Mouse (Mus musculus): Measurements from ENCODE around the gene Mcur1. TPM values are rescaled to one million over a fixed set of nuclear protein-coding genes. Genes with fewer than 3 reads are reported as not detected.

Mcur1 gene
- polyA plus RNA-seq, 1 experiment from 2014 or later, result 9.0 TPM

GRCm38 (mm10) chr13:43521940-43522339, 38.1 kb downstream of the Mcur1 start:
- 84% methylated on average over 5 of the region's 5 CpGs for WGBS (ENCODE audit: insufficient replicate concordance)
- Histone ChIP-seq H3K4me2 (no peak overlapping the region), H3K4me1 (peaks cover 24% of the 10 kb centered on the region), H3K4me3 (no peak overlapping the region), H3K9me3 (replicated peaks) (0 out of 2 replicates have a peak, but pooled peaks cover 3% of the 10 kb centered on the region), H3K36me3 (no peaks in the 10 kb centered on the region), H3K27me3 (replicated peaks) (no peaks in the 10 kb centered on the region), H3K27ac (no peak overlapping the region), H3K9ac (no peak overlapping the region)
- ATAC-seq, result no peak

GRCm38 (mm10) chr13:43519251-43519650, 40.7 kb downstream of the Mcur1 start:
- no peak overlapping the region for H3K9ac ChIP-seq
- ATAC-seq, result no peak
- H3K4me3 ChIP-seq, result no peak overlapping the region
- 0 out of 2 replicates have a peak, but pooled peaks cover 3% of the 10 kb centered on the region for H3K9me3 ChIP-seq (replicated peaks)
- no peak overlapping the region for H3K27ac ChIP-seq
- H3K4me1 ChIP-seq, result peaks cover 11% of the 10 kb centered on the region
- H3K27me3 ChIP-seq (replicated peaks), result no peaks in the 10 kb centered on the region
- no peak overlapping the region for H3K4me2 ChIP-seq
- H3K36me3 ChIP-seq, result no peaks in the 10 kb centered on the region
- 73% methylated on average over 6 of the region's 6 CpGs for WGBS (ENCODE audit: insufficient replicate concordance)

- 67% methylated on average over 8 of the region's 8 CpGs for WGBS (ENCODE audit: insufficient replicate concordance)
Observed at GRCm38 (mm10) chr13:43517371-43517770, 42.6 kb downstream of the Mcur1 start.

GRCm38 (mm10) chr13:43516931-43517330, 43.1 kb downstream of the Mcur1 start:
- Histone ChIP-seq H3K27ac (no peak overlapping the region), H3K36me3 (no peaks in the 10 kb centered on the region), H3K4me3 (no peak overlapping the region), H3K9me3 (replicated peaks) (no peaks in the 10 kb centered on the region), H3K27me3 (replicated peaks) (no peaks in the 10 kb centered on the region), H3K9ac (no peak overlapping the region), H3K4me1 (no peaks in the 10 kb centered on the region), H3K4me2 (no peak overlapping the region)
- no peak for ATAC-seq
- WGBS (ENCODE audit: insufficient replicate concordance), result 60% methylated on average over 6 of the region's 6 CpGs

More at GRCm38 (mm10) chr13:43517371-43517770, 42.6 kb downstream of the Mcur1 start:
- no peak overlapping the region for H3K4me3 ChIP-seq
- H3K9me3 ChIP-seq (replicated peaks), result no peaks in the 10 kb centered on the region
- no peak overlapping the region for H3K9ac ChIP-seq
- ATAC-seq, result no peak
- H3K4me1 ChIP-seq, result no peaks in the 10 kb centered on the region
- no peak overlapping the region for H3K4me2 ChIP-seq
- no peaks in the 10 kb centered on the region for H3K27me3 ChIP-seq (replicated peaks)
- no peaks in the 10 kb centered on the region for H3K36me3 ChIP-seq
- no peak overlapping the region for H3K27ac ChIP-seq

- H3K4me3 ChIP-seq, result no peak overlapping the region
- ATAC-seq, result no peak
- WGBS (ENCODE audit: insufficient replicate concordance), result 71% methylated on average over 5 of the region's 5 CpGs
- no peaks in the 10 kb centered on the region for H3K9me3 ChIP-seq (replicated peaks)
- H3K36me3 ChIP-seq, result no peaks in the 10 kb centered on the region
- H3K9ac ChIP-seq, result no peak overlapping the region
- no peaks in the 10 kb centered on the region for H3K27me3 ChIP-seq (replicated peaks)
- no peak overlapping the region for H3K4me2 ChIP-seq
- no peaks in the 10 kb centered on the region for H3K4me1 ChIP-seq
- no peak overlapping the region for H3K27ac ChIP-seq
Observed at GRCm38 (mm10) chr13:43516119-43516518, 43.9 kb downstream of the Mcur1 start.

GRCm38 (mm10) chr13:43514950-43515358, 45.0 kb downstream of the Mcur1 start:
- WGBS (ENCODE audit: insufficient replicate concordance), result 38% methylated on average over 8 of the region's 8 CpGs
- no peak overlapping the region for H3K9ac ChIP-seq
- no peaks in the 10 kb centered on the region for H3K9me3 ChIP-seq (replicated peaks)
- no peak for ATAC-seq
- H3K27me3 ChIP-seq (replicated peaks), result no peaks in the 10 kb centered on the region
- no peak overlapping the region for H3K4me2 ChIP-seq
- no peak overlapping the region for H3K4me3 ChIP-seq
- no peak overlapping the region for H3K27ac ChIP-seq
- H3K36me3 ChIP-seq, result no peaks in the 10 kb centered on the region
- no peaks in the 10 kb centered on the region for H3K4me1 ChIP-seq

GRCm38 (mm10) chr13:43512736-43513135, 47.3 kb downstream of the Mcur1 start:
- ATAC-seq, result no peak
- WGBS (ENCODE audit: insufficient replicate concordance), result 71% methylated on average over 3 of the region's 3 CpGs
- H3K4me2 ChIP-seq, result no peak overlapping the region

GRCm38 (mm10) chr13:43505798-43506197, 54.2 kb downstream of the Mcur1 start:
- H3K36me3 ChIP-seq, result no peaks in the 10 kb centered on the region
- H3K4me1 ChIP-seq, result peaks cover 13% of the 10 kb centered on the region; the same call in 1 of the 2 replicates
- no peak overlapping the region for H3K4me3 ChIP-seq
- WGBS (ENCODE audit: insufficient replicate concordance), result 69% methylated on average over 3 of the region's 3 CpGs
- no peak for ATAC-seq
- H3K9me3 ChIP-seq (replicated peaks), result no peaks in the 10 kb centered on the region
- no peak overlapping the region for H3K9ac ChIP-seq
- no peak overlapping the region for H3K4me2 ChIP-seq
- H3K27me3 ChIP-seq (replicated peaks), result no peaks in the 10 kb centered on the region
- no peak overlapping the region for H3K27ac ChIP-seq

More at GRCm38 (mm10) chr13:43512736-43513135, 47.3 kb downstream of the Mcur1 start:
- Histone ChIP-seq H3K9me3 (replicated peaks) (no peaks in the 10 kb centered on the region), H3K27me3 (replicated peaks) (no peaks in the 10 kb centered on the region), H3K36me3 (no peaks in the 10 kb centered on the region), H3K4me3 (no peak overlapping the region), H3K27ac (no peak overlapping the region), H3K4me1 (no peaks in the 10 kb centered on the region), H3K9ac (no peak overlapping the region)

- no peak for ATAC-seq
- Histone ChIP-seq H3K9me3 (replicated peaks) (no peaks in the 10 kb centered on the region), H3K27ac (no peak overlapping the region), H3K27me3 (replicated peaks) (no peaks in the 10 kb centered on the region), H3K4me1 (peaks cover 13% of the 10 kb centered on the region; the same call in 1 of the 2 replicates), H3K4me2 (peak overlapping the region; percentile 63), H3K36me3 (no peaks in the 10 kb centered on the region), H3K9ac (0 out of 2 replicates have a peak overlapping the region, but pooled peaks have one; percentile 42), H3K4me3 (peak overlapping the region; percentile 32)
- WGBS (ENCODE audit: insufficient replicate concordance), result 6% methylated on average over 19 of the region's 19 CpGs
Observed at GRCm38 (mm10) chr13:43503395-43503850, 56.6 kb downstream of the Mcur1 start.

- no peak overlapping the region for H3K4me3 ChIP-seq
- peaks cover 5% of the 10 kb centered on the region; the same call in 1 of the 2 replicates for H3K9me3 ChIP-seq (replicated peaks)
- no peak overlapping the region for H3K9ac ChIP-seq
- ATAC-seq, result no peak
- H3K27me3 ChIP-seq (replicated peaks), result no peaks in the 10 kb centered on the region
- 80% methylated on average over 5 of the region's 5 CpGs for WGBS (ENCODE audit: insufficient replicate concordance)
- no peak overlapping the region for H3K4me2 ChIP-seq
- H3K36me3 ChIP-seq, result no peaks in the 10 kb centered on the region
- H3K4me1 ChIP-seq, result peaks cover 13% of the 10 kb centered on the region; the same call in 1 of the 2 replicates
- no peak overlapping the region for H3K27ac ChIP-seq
Observed at GRCm38 (mm10) chr13:43501601-43502000, 58.4 kb downstream of the Mcur1 start.

- H3K27me3 ChIP-seq (replicated peaks), result no peaks in the 10 kb centered on the region
- H3K9me3 ChIP-seq (replicated peaks), result peaks cover 5% of the 10 kb centered on the region; the same call in 1 of the 2 replicates
- H3K9ac ChIP-seq, result no peak overlapping the region
- no peak overlapping the region for H3K4me2 ChIP-seq
- H3K4me1 ChIP-seq, result peaks cover 13% of the 10 kb centered on the region; the same call in 1 of the 2 replicates
- 69% methylated on average over 4 of the region's 4 CpGs for WGBS (ENCODE audit: insufficient replicate concordance)
- no peak overlapping the region for H3K4me3 ChIP-seq
- no peaks in the 10 kb centered on the region for H3K36me3 ChIP-seq
- ATAC-seq, result no peak
- H3K27ac ChIP-seq, result no peak overlapping the region
Observed at GRCm38 (mm10) chr13:43500483-43500850, 59.5 kb downstream of the Mcur1 start.

GRCm38 (mm10) chr13:43499731-43500482, 60.1 kb downstream of the Mcur1 start:
- Histone ChIP-seq H3K9me3 (replicated peaks) (peaks cover 5% of the 10 kb centered on the region; the same call in 1 of the 2 replicates), H3K4me3 (no peak overlapping the region), H3K27ac (no peak overlapping the region), H3K4me2 (no peak overlapping the region), H3K27me3 (replicated peaks) (no peaks in the 10 kb centered on the region), H3K36me3 (no peaks in the 10 kb centered on the region), H3K4me1 (peaks cover 13% of the 10 kb centered on the region; the same call in 1 of the 2 replicates), H3K9ac (no peak overlapping the region)
- WGBS (ENCODE audit: insufficient replicate concordance), result 61% methylated on average over 7 of the region's 7 CpGs
- no peak for ATAC-seq

Data from liver, embryonic 12.5 days (tissue).